Mouse (Mus musculus): Measurements from ENCODE around the gene Il27.
"Not testable (repeated sequence)": the region's sequence is repeated elsewhere in the genome, so short reads cannot be mapped to it uniquely, and the experiment has no call there.

The Il27 gene

DNA sequence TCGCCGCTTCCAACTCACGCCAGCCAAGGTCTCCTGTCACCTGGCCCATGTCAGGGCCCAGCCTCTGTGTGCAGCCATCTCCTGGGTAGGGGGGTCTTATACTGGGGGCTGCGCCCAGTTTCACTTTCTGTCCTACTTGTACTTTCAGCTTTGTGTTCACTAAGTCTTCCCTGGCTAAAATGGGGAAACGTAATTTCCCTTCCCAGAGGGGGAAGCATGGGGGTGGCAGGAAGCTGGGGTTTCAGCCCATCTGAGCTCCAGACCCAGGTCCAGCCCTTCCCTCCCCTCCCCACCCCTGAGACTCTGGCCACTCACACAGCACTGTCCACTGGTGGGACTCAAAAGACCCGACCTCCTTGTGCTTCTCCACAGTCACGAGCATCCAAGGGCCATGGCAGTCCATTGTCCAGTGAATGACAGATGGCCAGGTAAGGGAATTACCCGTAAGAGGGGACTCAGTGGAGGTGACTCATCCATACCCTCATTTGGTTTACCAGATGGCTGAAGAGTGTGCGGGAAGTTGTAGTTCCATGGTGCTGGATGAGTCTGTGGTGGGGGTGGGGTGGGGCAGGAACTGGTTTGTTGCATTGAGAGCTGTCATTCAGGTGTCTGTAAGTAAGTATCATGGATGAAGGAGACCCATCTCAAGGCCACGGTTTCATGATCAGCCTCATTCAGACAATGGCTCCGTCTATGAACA lies at the start of gene Il27:
TSS of gene Il27 (minus strand) at position 80 of the 700 bp plus-strand sequence.
- ATAC-seq (ENCODE audit: insufficient number of reproducible peaks, low FRiP score, low TSS enrichment) = no peak

DNA sequence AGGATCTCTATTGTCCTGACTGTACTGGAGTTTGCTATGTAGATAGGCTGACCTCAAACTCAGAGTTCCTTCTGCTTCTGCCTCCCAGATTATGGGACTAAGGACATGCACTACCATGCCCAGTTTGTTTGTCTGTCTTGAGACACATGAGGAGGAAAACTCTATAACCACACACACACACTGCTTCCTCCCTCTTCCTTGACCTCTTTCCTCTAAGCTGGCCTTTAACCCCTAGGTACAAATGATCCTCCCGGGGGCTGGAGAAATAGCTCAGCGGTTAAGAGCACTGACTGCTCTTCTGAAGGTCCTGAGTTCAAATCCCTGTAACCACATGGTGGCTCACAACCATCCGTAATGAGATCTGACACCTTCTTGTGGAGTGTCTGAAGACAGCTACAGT lies 49.6 kb upstream of the Il27 start:
- no peak for ATAC-seq (ENCODE audit: insufficient number of reproducible peaks, low FRiP score, low TSS enrichment)

- not testable (repeated sequence) for ATAC-seq (ENCODE audit: insufficient number of reproducible peaks, low FRiP score, low TSS enrichment)
Measured at GRCm38 (mm10) chr7:126643244-126643617, 48.5 kb upstream of the Il27 start.

DNA sequence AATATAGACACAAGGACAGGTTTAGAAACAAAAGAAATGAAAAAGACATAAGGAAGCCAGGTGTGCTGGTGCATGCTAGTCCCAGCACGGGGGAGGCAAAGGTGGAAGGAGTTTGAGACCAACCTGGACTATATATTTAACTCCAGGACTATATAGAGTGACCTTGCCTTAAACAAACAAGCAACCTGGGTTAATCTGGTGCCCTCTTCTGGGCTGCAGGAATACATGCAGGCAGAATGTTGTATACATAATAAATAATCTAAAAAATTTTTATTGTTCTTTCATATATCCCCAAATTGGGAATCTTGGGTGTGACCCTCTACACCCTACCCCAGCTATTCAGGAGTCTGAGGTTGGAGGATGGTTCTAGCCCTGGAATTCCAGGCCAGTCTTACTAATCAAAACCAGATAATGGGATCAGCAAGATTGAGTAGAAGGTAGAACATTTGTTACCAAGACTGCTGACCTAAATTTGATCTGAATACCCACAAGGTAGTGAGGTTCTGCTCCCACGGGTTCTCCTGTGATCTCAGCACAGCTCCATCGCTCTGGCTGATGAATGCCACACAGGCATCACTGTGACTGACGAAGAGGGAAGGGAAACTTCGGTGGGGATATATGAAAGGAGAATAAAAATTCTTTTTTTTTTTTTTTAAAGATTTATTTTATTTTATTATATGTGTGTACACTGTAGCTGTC lies 48.0 kb upstream of the Il27 start:
- no peak for ATAC-seq (ENCODE audit: insufficient number of reproducible peaks, low FRiP score, low TSS enrichment)

- no peak for ATAC-seq (ENCODE audit: insufficient number of reproducible peaks, low FRiP score, low TSS enrichment)
Measured at GRCm38 (mm10) chr7:126636733-126637520, 42.2 kb upstream of the Il27 start.

DNA sequence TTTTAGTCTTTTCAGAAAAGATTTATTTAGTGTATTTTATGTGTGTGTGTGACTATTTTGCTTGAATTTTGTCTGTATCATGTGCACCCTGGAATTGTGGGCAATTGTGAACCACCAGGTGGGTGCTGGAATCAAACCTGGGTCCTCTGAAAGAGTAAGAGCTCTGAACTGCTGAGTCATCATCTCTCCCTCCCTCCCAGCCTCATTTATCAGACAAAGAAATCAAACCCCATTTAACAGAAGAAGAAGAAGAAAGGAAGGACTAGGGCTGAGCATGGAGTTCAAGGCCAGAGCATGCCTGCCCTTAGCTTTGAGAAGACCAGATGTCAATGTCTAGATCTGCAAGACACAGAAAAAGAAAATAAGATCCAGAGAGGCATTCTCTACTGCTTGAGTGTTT lies 40.6 kb upstream of the Il27 start:
- no peak for ATAC-seq (ENCODE audit: insufficient number of reproducible peaks, low FRiP score, low TSS enrichment)

DNA sequence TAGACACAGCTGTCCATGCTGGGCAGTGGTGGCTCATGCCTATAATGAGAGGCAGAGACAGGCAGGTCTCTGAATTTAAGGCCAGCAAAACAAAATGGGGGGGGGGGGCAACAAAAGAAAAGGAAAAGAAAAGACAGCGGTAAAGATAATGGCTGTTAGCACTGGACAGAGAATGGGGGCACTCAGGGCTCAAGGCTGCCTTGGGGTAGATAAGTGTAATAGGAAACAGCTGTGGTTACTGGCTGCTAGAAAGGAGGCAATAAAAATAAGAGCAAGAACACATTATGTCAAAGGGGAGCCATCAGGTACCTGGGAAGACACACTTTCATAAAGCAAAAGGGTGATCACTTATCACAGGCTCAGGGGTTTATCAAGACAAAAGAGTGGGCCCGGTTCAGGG lies 37.7 kb upstream of the Il27 start:
- no peak for ATAC-seq (ENCODE audit: insufficient number of reproducible peaks, low FRiP score, low TSS enrichment)

- no peak for ATAC-seq (ENCODE audit: insufficient number of reproducible peaks, low FRiP score, low TSS enrichment)
Measured at GRCm38 (mm10) chr7:126630824-126631518, 36.2 kb upstream of the Il27 start, which contains the start of gene Nupr1. Gene Nupr1, minus strand, starts transcription at chr7:126630861.

DNA sequence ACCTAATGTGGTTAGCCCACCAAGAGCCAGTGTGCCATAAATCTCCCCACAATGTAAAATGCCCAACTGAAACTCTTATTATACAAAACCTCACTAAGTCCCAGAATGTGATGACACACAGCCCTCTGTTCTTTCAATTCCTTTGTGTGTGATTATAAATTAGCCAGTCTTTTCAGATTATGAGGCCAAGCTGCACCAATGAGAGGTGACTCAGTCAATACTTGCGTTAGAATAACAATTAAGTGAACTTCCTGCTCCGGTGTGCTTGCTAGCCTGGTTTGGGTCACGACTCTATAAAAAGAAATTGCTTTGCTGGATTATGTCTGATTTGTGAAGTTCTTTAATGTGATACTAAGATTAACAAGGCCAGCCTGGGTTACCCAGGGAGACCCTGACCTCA lies 35.2 kb upstream of the Il27 start:
- ATAC-seq (ENCODE audit: insufficient number of reproducible peaks, low FRiP score, low TSS enrichment) = no peak

DNA sequence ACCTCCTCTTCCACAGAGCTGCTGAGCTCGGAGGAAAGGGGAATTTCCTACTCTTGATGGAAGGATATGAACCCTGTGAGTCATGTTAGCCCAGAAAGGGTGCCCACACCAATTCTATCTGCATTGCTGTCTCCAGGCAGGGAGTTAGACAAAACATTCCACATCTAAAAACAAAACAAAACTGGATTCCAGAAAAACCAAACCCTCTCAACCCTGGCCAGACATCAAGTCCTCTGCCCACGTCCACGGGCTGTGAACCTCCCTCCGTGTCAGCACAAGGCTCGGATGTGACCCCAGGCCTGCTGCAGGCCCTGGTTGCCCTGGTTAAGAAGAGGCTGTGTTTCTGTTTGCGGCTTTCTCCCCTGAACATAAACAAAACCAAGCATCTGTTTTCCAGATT lies 33.4 kb upstream of the Il27 start:
- ATAC-seq (ENCODE audit: insufficient number of reproducible peaks, low FRiP score, low TSS enrichment) = no peak

GRCm38 (mm10) chr7:126625807-126626600 lies 31.3 kb upstream of the Il27 start:
- no peak for ATAC-seq (ENCODE audit: insufficient number of reproducible peaks, low FRiP score, low TSS enrichment)

DNA sequence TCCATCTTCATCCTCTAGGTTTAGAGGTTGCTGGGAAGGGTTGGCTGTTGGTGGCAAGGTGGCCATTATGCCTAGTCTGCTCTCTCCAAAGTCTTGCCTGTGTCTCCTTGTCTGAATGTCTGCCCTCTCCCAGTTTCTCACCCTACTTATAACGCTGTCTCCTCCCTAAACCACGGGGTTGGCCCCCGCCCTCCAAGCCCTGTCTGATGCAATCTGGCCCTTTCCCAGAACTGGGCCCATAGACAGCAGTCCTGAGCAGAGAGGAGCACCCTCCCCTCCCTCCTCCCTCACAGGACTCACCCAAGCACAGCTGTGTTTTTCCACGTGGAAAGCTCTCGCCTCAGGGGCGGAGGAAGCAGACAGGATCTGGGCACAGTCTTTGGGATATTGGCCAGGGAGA lies 30.6 kb upstream of the Il27 start:
- no peak for ATAC-seq (ENCODE audit: insufficient number of reproducible peaks, low FRiP score, low TSS enrichment)

DNA sequence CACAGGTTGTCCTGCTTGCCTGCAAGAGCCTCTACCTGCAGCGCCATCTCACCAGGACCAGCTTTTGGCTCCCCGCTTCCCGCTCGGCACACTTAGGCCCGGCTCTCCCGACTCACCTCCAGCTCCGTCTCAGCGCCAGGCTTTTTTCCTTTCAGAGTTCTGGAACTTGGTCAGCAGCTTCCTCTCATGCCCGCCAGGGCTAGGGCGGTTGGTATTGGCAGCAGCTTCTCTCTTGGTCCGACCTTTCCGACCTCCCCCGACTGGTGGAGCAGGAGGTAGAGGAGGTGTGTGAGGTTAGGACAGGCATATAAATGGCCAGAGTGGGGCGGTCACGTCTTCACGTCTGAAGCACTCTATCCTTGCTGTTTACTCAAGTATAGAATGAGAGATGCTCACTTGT lies 30.0 kb upstream of the Il27 start:
- no peak for ATAC-seq (ENCODE audit: insufficient number of reproducible peaks, low FRiP score, low TSS enrichment)

GRCm38 (mm10) chr7:126623381-126623780 lies 28.6 kb upstream of the Il27 start:
- no peak for ATAC-seq (ENCODE audit: insufficient number of reproducible peaks, low FRiP score, low TSS enrichment)

DNA sequence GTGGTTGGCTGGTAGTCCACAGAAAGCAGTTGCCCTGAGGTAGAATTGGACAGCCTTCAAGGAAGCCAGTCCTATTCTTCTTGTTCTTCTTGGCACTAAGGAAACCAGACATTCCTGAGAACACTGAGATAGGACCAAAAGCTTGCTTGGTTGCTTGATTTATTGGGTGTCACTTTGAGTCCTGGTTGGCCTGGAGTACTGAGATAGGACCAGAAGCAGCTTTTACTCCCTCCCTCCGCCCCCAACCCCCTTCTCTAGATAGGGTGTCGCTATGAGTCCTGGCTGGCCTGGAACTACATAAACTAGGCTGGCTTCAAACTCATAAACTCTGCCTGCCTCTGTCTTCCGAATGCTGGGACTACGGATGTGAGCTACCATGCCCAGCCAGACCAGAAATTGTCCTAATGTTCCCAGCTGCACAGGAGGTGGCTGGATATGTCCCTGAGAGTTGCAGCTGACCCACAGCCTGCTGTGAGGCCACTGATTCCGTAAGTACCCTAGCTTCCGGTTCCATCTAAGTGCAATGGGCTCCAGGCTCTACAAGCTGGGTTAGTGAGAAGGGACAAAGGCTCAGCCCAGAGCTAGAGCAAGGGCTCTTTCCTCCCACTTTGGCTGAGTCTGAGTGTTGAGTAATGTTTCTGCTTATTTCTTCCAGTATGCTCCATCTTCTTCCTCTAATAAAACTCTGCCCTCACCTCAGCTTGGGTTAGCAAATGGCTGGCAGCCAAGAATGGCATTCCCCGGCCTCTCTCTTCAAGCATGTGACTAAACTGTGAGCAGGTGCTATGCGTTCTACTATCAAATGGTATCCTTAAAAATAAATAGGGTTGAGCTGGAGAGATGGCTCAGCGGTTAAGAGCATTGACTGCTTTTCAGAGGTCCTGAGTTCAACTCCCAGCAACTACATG lies 27.0 kb upstream of the Il27 start:
- no peak for ATAC-seq (ENCODE audit: insufficient number of reproducible peaks, low FRiP score, low TSS enrichment)

DNA sequence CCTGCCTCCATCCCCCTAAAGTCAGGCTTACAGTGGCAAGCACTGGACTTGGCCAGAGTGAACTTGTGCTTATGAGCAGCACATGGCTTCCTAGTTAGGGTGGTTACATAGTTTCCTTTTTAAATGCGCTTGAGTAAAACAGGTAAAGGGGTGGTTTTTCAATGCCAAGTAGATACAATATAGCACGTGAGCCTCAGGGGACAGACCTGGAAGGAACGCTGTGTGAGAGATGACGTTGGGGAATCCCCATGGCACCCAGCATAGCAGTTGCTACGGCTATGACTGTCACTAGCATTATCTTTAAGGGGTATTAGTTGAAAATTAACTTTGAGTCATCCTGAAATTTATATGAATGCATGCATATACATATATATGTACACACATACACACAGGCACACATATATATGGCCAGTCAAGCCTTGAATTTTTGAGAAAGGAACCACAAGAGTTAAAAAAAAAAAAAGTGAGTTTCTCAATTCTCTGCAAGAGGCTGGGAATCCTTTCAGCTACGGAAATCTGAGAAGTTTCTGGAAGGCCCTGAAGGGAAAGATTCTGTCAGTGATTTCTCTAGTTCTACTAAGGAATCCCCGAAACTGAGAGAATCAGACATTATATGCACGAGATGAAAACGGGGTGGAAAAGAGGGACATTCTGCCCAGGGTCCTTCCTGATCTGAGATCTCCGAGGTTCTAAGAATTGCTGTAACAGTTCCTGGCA lies 25.0 kb upstream of the Il27 start:
- no peak for ATAC-seq (ENCODE audit: insufficient number of reproducible peaks, low FRiP score, low TSS enrichment)

- no peak for ATAC-seq (ENCODE audit: insufficient number of reproducible peaks, low FRiP score, low TSS enrichment)
Measured at GRCm38 (mm10) chr7:126616707-126617106, 22.0 kb upstream of the Il27 start.

DNA sequence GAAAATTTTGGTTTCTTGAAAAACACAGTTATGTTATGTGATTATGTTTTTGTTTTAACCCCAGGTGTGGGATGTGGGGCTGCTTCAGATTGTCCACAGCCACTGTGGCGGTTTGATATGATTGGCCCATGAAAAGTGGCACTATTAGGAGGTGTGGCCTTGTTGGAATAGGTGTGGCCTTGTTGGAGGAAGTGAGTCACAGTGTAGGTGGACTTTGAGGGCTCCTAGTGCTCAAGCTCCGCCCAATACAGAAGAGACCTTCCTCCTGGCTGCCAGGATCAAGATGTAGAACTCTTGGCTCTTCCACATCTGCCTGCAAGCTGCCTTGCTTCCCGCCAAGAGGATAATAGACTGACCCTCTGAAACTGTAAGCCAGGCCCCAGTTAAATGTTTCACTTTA lies 18.0 kb upstream of the Il27 start:
- no peak for ATAC-seq (ENCODE audit: insufficient number of reproducible peaks, low FRiP score, low TSS enrichment)
